Mouse (Mus musculus) heart, postnatal 10 days (tissue): ENCODE measurements at regions not wholly inside any gene's neighbourhood (a gene's known extent, or its start where the extent isn't known, plus 50 kb on each side); places are given as distances from the start of the nearest gene placed in this dataset.

Source experiments
- DNase-seq, 2 experiments: peaks; one replicate each; pipeline ENCODE4 v3.0.0; 2021
- intact Hi-C: fragments of 180-260 bp; cut with DNase I; formaldehyde crosslinking; loops from one replicate; pipeline ENCODE4 v1.15.1; 2025

DNA sequence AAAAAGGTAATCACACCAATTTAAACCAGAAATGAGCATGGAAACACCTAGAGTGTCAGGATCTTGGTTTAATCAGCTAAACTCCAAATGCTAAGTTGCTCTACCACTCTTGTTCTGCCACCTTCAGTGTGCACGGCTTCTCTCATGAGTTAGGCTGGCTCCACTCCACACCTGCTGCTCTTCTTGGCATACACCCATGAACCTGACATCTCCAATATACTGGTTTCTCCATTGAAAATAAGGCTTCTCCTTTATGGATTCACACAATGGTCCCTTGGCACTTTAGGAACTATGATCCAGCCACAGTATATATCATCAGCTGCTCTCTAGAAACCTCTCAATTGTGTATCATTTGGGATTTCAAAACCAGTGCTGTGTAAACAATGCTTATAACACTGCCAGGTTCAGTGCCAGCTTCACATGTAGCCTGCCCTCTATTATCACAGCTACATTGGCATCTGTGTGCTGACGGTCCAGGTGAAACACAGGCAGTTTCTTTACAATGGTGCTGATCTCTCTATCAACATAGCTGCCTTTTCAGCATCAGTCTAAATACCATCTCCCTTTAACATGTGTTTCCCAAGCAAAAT lies 579.6 kb downstream of the Cenpc1 start:
- intact Hi-C loops: no loop called here
- DNase-seq: no peak

DNA sequence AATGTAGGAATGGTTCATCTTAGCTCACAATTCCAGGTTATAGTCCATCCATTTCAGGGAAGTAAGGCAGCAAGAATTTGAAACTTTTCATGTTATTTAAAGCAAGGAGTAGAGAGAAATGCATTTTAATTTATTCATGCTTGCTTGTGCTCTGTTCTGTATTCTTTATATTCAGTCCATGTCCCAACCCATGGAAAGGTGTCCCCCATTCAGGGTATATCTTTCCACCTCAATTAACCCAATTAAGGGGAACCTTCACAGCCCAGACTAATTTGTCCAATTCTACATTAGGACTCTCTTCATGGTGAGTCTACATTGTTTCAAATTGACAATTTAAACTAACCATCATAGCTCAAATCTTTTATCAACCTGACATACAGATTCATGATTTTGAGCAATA lies 580.2 kb downstream of the Cenpc1 start:
- no peak for DNase-seq
- intact Hi-C loops: no loop called here

DNA sequence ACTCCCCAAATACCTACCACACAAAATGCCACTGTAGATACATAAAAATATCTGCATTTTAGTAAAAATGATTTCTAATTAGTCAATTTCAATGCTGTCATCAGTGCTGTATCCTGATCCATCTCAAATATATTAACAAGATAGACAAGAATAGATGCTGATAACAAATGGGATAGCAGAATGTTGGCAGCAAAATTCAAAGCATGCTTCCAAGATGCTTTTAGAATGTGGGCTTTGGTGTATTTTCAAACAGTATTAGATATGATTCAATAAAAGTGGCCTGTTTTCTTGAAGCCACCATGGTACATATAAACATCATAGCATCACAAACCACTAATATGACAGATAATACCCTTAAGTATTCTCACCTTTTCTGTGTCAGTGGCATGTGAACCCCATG lies 597.6 kb downstream of the Cenpc1 start:
- intact Hi-C loops: no loop called here

DNA sequence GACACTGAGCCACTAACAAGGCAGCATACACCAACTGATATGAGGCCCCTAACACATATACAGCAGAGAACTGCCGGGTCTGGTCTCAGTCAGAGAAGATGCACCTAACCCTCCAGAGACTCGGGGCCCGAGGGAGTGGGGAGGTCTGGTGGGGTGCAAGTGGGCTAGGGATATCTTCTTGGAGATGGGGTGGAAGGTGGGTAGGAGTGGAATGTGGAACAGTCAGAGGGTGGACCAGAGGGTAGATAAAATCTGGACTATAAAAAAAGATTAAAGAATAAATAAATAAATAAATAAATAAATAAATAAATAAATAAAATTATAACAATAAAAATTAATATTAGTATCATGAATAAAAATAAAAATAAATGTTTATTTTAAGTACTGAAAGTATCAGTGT lies 598.2 kb downstream of the Cenpc1 start:
- DNase-seq: no peak
- intact Hi-C loops: no loop called here

More for the DNA sequence above, 597.6 kb downstream of the Cenpc1 start:
- DNase-seq: no peak
